Mouse (Mus musculus): ENCODE measurements around the gene Dlg2.

- TF ChIP-seq CTCF (IDR thresholded peaks at IDR 0.05; ENCODE audit: insufficient read depth, low read length) (no peak), POLR2A (IDR thresholded peaks at IDR 0.05; ENCODE audit: borderline replicate concordance, extremely low read depth, low read depth, low read length) (no peak)
Measured at GRCm38 (mm10) chr7:92401001-92401688, 1924.7 kb downstream of the Dlg2 start.
